Comparison of ENCODE assay signal across 14 mouse cellular contexts in the genomic region with DNA sequence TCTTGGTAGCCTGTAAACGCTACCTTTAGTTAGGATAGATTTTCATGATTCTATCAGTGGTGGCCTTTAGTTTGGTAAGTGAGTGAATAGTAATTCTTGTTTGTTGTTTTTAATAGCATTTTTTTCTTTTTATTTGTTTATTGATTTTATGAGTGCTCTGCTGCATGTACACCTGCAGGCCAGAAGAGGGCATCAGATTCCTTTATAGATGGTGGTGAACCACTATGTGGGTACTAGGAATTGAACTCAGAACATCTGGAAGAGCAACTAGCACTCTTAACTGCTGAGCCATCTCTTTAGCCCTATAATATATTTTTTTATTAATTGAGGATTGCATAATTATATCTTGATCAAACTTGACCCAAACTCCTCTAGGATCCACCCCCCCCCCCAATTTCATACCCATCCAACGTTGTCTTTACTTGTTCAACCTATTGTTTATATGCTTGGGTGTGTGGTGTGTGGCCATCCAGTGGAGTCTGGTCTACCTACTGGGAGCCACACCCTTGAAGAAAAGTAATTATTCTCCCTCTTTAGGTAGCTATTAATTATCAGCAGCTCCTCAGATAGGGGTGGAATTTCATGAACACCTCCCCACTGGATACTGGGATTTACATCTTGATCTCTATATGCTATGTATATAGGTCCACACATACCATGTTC. TPM values are rescaled to one million over a fixed set of nuclear protein-coding genes. Genes with fewer than 3 reads are reported as not detected.
DNase-seq lines count a peak whose midpoint lies in the region; ATAC-seq and TF ChIP-seq lines count a peak whose summit lies in the region.
"Had no signal": no experiment of that assay in that cellular context is flagged by ENCODE, and none has a peak within 500 bp of the region (broad histone marks: within the 10 kb centered on the region; RNA-seq: fewer than 3 reads in every experiment).

No protein-coding gene starts in this region.

- H3K4me1 ChIP-seq in forebrain, embryonic 11.5 days (replicated peaks; ENCODE audit: control insufficient read depth, insufficient read depth, low read length): no peaks in the 10 kb centered on the region
- H3K4me1 ChIP-seq in forebrain, embryonic 10.5 days: no peaks in the 10 kb centered on the region
- no peaks in the 10 kb centered on the region for H3K4me1 ChIP-seq in liver, adult 2 months (ENCODE audit: control insufficient read depth, insufficient read depth, low read length)
- H3K4me1 ChIP-seq in liver, postnatal 0 days (ENCODE audit: insufficient read depth): peaks cover 8% of the 10 kb centered on the region
- H3K4me1 ChIP-seq: limb, embryonic 13.5 days; midbrain, embryonic 12.5 days; stomach, embryonic 15.5 days had no signal

- no peak overlapping the region for H3K9ac ChIP-seq in forebrain, embryonic 11.5 days (ENCODE audit: low read length)
- H3K9ac ChIP-seq in liver, adult 2 months (ENCODE audit: low read depth, low read length): no peak overlapping the region
- H3K9ac ChIP-seq in liver, postnatal 0 days (replicated peaks): no peak overlapping the region
- H3K9ac ChIP-seq: limb, embryonic 13.5 days; midbrain, embryonic 12.5 days; stomach, embryonic 15.5 days had no signal

- no peaks in the 10 kb centered on the region; the same call in 1 of the 2 replicates for H3K36me3 ChIP-seq in forebrain, embryonic 11.5 days (ENCODE audit: control insufficient read depth, insufficient read depth, low read length)
- H3K36me3 ChIP-seq in forebrain, embryonic 10.5 days (replicated peaks): peaks cover 95% of the 10 kb centered on the region
- no peaks in the 10 kb centered on the region for H3K36me3 ChIP-seq in liver, adult 2 months (ENCODE audit: control insufficient read depth, insufficient read depth, low read length)
- peaks cover 13% of the 10 kb centered on the region; the same call in 1 of the 2 replicates for H3K36me3 ChIP-seq in liver, postnatal 0 days (replicated peaks; ENCODE audit: insufficient read depth, low read length)

- no peak for TF ChIP-seq POLR2A in liver, adult 2 months (IDR thresholded peaks at IDR 0.05; ENCODE audit: extremely low read depth, insufficient read depth, low read length)

- peak; percentile 27; the same call in 1 of the 2 replicates for TF ChIP-seq CTCF in liver, adult 2 months (IDR thresholded peaks at IDR 0.05; ENCODE audit: low read depth, low read length)
- TF ChIP-seq CTCF in liver, postnatal 0 days (IDR thresholded peaks at IDR 0.05; ENCODE audit: low read depth): peak; percentile 75

- ATAC-seq in forebrain, embryonic 11.5 days (replicated peaks; ENCODE audit: low FRiP score): peak; percentile 61; the same call in 1 of the 2 replicates
- ATAC-seq in liver, postnatal 0 days: peak; percentile 48; the same call in 1 of the 2 replicates
- no peak for ATAC-seq in erythroid progenitor cell, adult 5-6 weeks (replicated peaks; ENCODE audit: low FRiP score, poor library complexity, severe bottlenecking)

- no peak overlapping the region for H3K27ac ChIP-seq in forebrain, embryonic 11.5 days (ENCODE audit: low read depth, low read length)
- no peak overlapping the region for H3K27ac ChIP-seq in forebrain, embryonic 10.5 days
- H3K27ac ChIP-seq in liver, adult 2 months (replicated peaks; ENCODE audit: insufficient read depth, low read depth, low read length): no peak overlapping the region
- no peak overlapping the region for H3K27ac ChIP-seq in liver, postnatal 0 days (ENCODE audit: low read depth)
- H3K27ac ChIP-seq: limb, embryonic 13.5 days; midbrain, embryonic 12.5 days; stomach, embryonic 15.5 days had no signal

- no peaks in the 10 kb centered on the region for H3K79me2 ChIP-seq in liver, adult 2 months (ENCODE audit: control insufficient read depth, insufficient read depth, low read length)

- DNase-seq in forebrain, embryonic 11.5 days (ENCODE audit: low spot score): no peak
- no peak for DNase-seq in forebrain, embryonic 10.5 days (ENCODE audit: extremely low spot score, low spot score)
- DNase-seq in liver, adult 2 months (ENCODE audit: extremely low read depth, low read depth, low spot score): peak; percentile 31
- DNase-seq in liver: no peak
- peak; percentile 10 for DNase-seq in T-cell, adult 2 months (ENCODE audit: low spot score)
- no peak for DNase-seq in liver, postnatal 0 days
- no peak for DNase-seq in frontal cortex, postnatal 36 days (ENCODE audit: low spot score in 2 of 2)
- DNase-seq: adrenal gland, postnatal 10 days; cerebellum, adult 8-10 months; heart, postnatal 36 days had no signal

- H3K4me3 ChIP-seq in forebrain, embryonic 11.5 days (ENCODE audit: low read depth, low read length): no peak overlapping the region
- H3K4me3 ChIP-seq in forebrain, embryonic 10.5 days: no peak overlapping the region
- no peak overlapping the region for H3K4me3 ChIP-seq in liver, adult 2 months (ENCODE audit: insufficient read depth, low read depth, low read length)
- H3K4me3 ChIP-seq in liver, postnatal 0 days (ENCODE audit: low read depth, low read length): no peak overlapping the region
- H3K4me3 ChIP-seq: limb, embryonic 13.5 days; midbrain, embryonic 12.5 days; stomach, embryonic 15.5 days had no signal

- H3K9me3 ChIP-seq in forebrain, embryonic 11.5 days (ENCODE audit: control insufficient read depth, low read length): no peaks in the 10 kb centered on the region
- no peaks in the 10 kb centered on the region for H3K9me3 ChIP-seq in forebrain, embryonic 10.5 days
- H3K9me3 ChIP-seq in liver, postnatal 0 days (ENCODE audit: low read length): no peaks in the 10 kb centered on the region
- H3K9me3 ChIP-seq: limb, embryonic 13.5 days; midbrain, embryonic 12.5 days; stomach, embryonic 15.5 days had no signal

- no peaks in the 10 kb centered on the region for H3K27me3 ChIP-seq in forebrain, embryonic 11.5 days (ENCODE audit: control insufficient read depth, insufficient read depth, low read length)
- no peaks in the 10 kb centered on the region for H3K27me3 ChIP-seq in forebrain, embryonic 10.5 days (ENCODE audit: poor library complexity, severe bottlenecking)
- no peaks in the 10 kb centered on the region for H3K27me3 ChIP-seq in liver, adult 2 months (ENCODE audit: control insufficient read depth, insufficient read depth, low read length)
- H3K27me3 ChIP-seq in liver, postnatal 0 days (ENCODE audit: insufficient read depth, low read length): no peaks in the 10 kb centered on the region
- H3K27me3 ChIP-seq: limb, embryonic 13.5 days; midbrain, embryonic 12.5 days; stomach, embryonic 15.5 days had no signal

- WGBS in forebrain, embryonic 11.5 days: 92% methylated on average over 2 of the region's 2 CpGs
- whole genome bisulfite sequencing in forebrain, embryonic 10.5 days: 91% methylated on average over 2 of the region's 2 CpGs
- WGBS in liver, adult 2 months: 84% methylated on average over 2 of the region's 2 CpGs
- WGBS in liver, postnatal 0 days (ENCODE audit: insufficient replicate concordance): 81% methylated on average over 2 of the region's 2 CpGs

- TF ChIP-seq EP300 in liver, postnatal 0 days (IDR thresholded peaks at IDR 0.05; ENCODE audit: low read depth): no peak

- no peak overlapping the region for H3K4me2 ChIP-seq in forebrain, embryonic 11.5 days (ENCODE audit: low read depth, low read length, severe bottlenecking)
- no peak overlapping the region for H3K4me2 ChIP-seq in liver, postnatal 0 days (ENCODE audit: low read depth, low read length)
- H3K4me2 ChIP-seq: limb, embryonic 13.5 days; midbrain, embryonic 12.5 days; stomach, embryonic 15.5 days had no signal

RNA-seq across cellular contexts. Expression of gene Dcbld2, which starts 53.7 kb away (rescaled TPM):
- polyA plus RNA-seq in forebrain, embryonic 11.5 days (2014; fragmentation: Nextera tagmentation; extraction: Ambion mirVana): 14.6 and 16.1 TPM in 2 replicates
- 7.4 and 8.5 TPM in 2 replicates for polyA plus RNA-seq in forebrain, embryonic 10.5 days (2016; fragmentation: Nextera tagmentation; extraction: Ambion mirVana)
- 1.9 and 2.7 TPM in 2 replicates for total RNA-seq in liver, adult 2 months (2014; rRNA removed)
- 1.1 and 1.3 TPM in 2 replicates for polyA plus RNA-seq in liver, adult 2 months (2012; rRNA removed)
- 0.31 and 0.64 TPM in 2 replicates for polyA plus RNA-seq in liver, postnatal 0 days (2015; fragmentation: Nextera tagmentation; extraction: Ambion mirVana)
- 3.6 and 5.4 TPM in 2 replicates for total RNA-seq in erythroid progenitor cell, adult 5-6 weeks (2015; ENCODE audit: low replicate concordance)
- 2.9 and 3.6 TPM in 2 replicates for total RNA-seq in erythroid progenitor cell, adult 5-6 weeks (2017; ENCODE audit: low replicate concordance)

Comparison
In these comparisons a context has a peak if more than half of its experiments do, and no peak if none do; other contexts are left out.
1. DNase-seq: peak in liver, adult 2 months (single experiment) and T-cell, adult 2 months (single experiment); none in forebrain, embryonic 11.5 days (single experiment), forebrain, embryonic 10.5 days (single experiment), liver (single experiment), liver, postnatal 0 days (single experiment) and frontal cortex, postnatal 36 days (0 of 2).